Mouse (Mus musculus): Measurements from ENCODE around the gene Plekho1. TPM values are rescaled to one million over a fixed set of nuclear protein-coding genes. Genes with fewer than 3 reads are reported as not detected.
"Not testable (repeated sequence)": the region's sequence is repeated elsewhere in the genome, so short reads cannot be mapped to it uniquely, and the experiment has no call there.

Gene Plekho1
- total RNA-seq (2021), result 10 to 100 TPM; 38.5 to 41.6 TPM
- long read RNA-seq, experiment 1, partial matches to known transcripts, result 1 of 9 reads
- long read RNA-seq, experiment 1, other reads (novel, unspliced or antisense), result 3 of 9 reads
- long read RNA-seq, experiment 2, transcript Plekho1-201 (6 exons, 1,931 nt), result major isoform, 11 of 21 reads
- long read RNA-seq, experiment 2, partial matches to known transcripts, result 2 of 21 reads
- long read RNA-seq, experiment 2, other reads (novel, unspliced or antisense), result 7 of 21 reads

GRCm38 (mm10) chr3:95995802-95996428, at the start of gene Plekho1:
Plekho1 (minus strand) TSS chr3:95996001.
- no peak for DNase-seq (ENCODE audit: low spot score in 2 of 2)

- DNase-seq (ENCODE audit: low spot score in 2 of 2), result not testable (repeated sequence)
Observed at GRCm38 (mm10) chr3:96044559-96044958, 48.8 kb upstream of the Plekho1 start.

- no peak for DNase-seq (ENCODE audit: low spot score in 2 of 2)
Observed at GRCm38 (mm10) chr3:96043104-96043503, 47.3 kb upstream of the Plekho1 start.

- no peak for DNase-seq (ENCODE audit: low spot score in 2 of 2)
Observed at GRCm38 (mm10) chr3:96041079-96041478, 45.3 kb upstream of the Plekho1 start.

GRCm38 (mm10) chr3:96040663-96041006, 44.8 kb upstream of the Plekho1 start:
- no peak for DNase-seq (ENCODE audit: low spot score in 2 of 2)

GRCm38 (mm10) chr3:96039857-96040662, 44.3 kb upstream of the Plekho1 start:
- no peak for DNase-seq (ENCODE audit: low spot score in 2 of 2)

- DNase-seq (ENCODE audit: low spot score in 2 of 2), result no peak
Observed at GRCm38 (mm10) chr3:96038851-96039250, 43.0 kb upstream of the Plekho1 start.

- DNase-seq (ENCODE audit: low spot score in 2 of 2), result no peak
Observed at GRCm38 (mm10) chr3:96038156-96038555, 42.4 kb upstream of the Plekho1 start.

GRCm38 (mm10) chr3:96036796-96037195, 41.0 kb upstream of the Plekho1 start:
- DNase-seq (ENCODE audit: low spot score in 2 of 2), result no peak

- DNase-seq (ENCODE audit: low spot score in 2 of 2), result no peak
Observed at GRCm38 (mm10) chr3:96033046-96033445, 37.2 kb upstream of the Plekho1 start.

GRCm38 (mm10) chr3:96032652-96033017, 36.8 kb upstream of the Plekho1 start:
- DNase-seq (ENCODE audit: low spot score in 2 of 2), result no peak

- no peak for DNase-seq (ENCODE audit: low spot score in 2 of 2)
Observed at GRCm38 (mm10) chr3:96031991-96032651, 36.3 kb upstream of the Plekho1 start.

GRCm38 (mm10) chr3:96029766-96030165, 34.0 kb upstream of the Plekho1 start:
- no peak for DNase-seq (ENCODE audit: low spot score in 2 of 2)

- DNase-seq (ENCODE audit: low spot score in 2 of 2), result no peak
Observed at GRCm38 (mm10) chr3:96029336-96029735, 33.5 kb upstream of the Plekho1 start.

GRCm38 (mm10) chr3:96027875-96028274, 32.1 kb upstream of the Plekho1 start:
- DNase-seq (ENCODE audit: low spot score in 2 of 2), result no peak

- DNase-seq (ENCODE audit: low spot score in 2 of 2), result no peak
Observed at GRCm38 (mm10) chr3:96027145-96027544, 31.3 kb upstream of the Plekho1 start.

GRCm38 (mm10) chr3:96021421-96022128, 25.8 kb upstream of the Plekho1 start:
- DNase-seq (ENCODE audit: low spot score in 2 of 2), result no peak

- DNase-seq (ENCODE audit: low spot score in 2 of 2), result no peak
Observed at GRCm38 (mm10) chr3:96020735-96021134, 24.9 kb upstream of the Plekho1 start.

- no peak for DNase-seq (ENCODE audit: low spot score in 2 of 2)
Observed at GRCm38 (mm10) chr3:96017461-96017860, 21.7 kb upstream of the Plekho1 start.

GRCm38 (mm10) chr3:96016257-96016889, 20.6 kb upstream of the Plekho1 start:
- DNase-seq (ENCODE audit: low spot score in 2 of 2), result no peak

GRCm38 (mm10) chr3:96015681-96016080, 19.9 kb upstream of the Plekho1 start:
- DNase-seq (ENCODE audit: low spot score in 2 of 2), result no peak

All from adrenal gland, postnatal 4 days (tissue).